Mouse (Mus musculus) frontal cortex, postnatal 36 days (tissue): ENCODE measurements around the gene Nicn1.
"Not testable (repeated sequence)": the region's sequence is repeated elsewhere in the genome, so short reads cannot be mapped to it uniquely, and the experiment has no call there.

Experiments used
- DNase-seq, 2 experiments: peaks; one replicate each; pipeline ENCODE4 v3.0.0; 2022; ENCODE audit warnings: low spot score in 2 of 2

Nicn1 gene

GRCm38 (mm10) chr9:108278697-108279450, 11.4 kb upstream of the Nicn1 start:
- no peak for DNase-seq

GRCm38 (mm10) chr9:108280071-108280828, 10.0 kb upstream of the Nicn1 start:
- DNase-seq, result no peak

GRCm38 (mm10) chr9:108284410-108284809, 5.8 kb upstream of the Nicn1 start:
- peak; percentile 45 to 81 for DNase-seq

DNA sequence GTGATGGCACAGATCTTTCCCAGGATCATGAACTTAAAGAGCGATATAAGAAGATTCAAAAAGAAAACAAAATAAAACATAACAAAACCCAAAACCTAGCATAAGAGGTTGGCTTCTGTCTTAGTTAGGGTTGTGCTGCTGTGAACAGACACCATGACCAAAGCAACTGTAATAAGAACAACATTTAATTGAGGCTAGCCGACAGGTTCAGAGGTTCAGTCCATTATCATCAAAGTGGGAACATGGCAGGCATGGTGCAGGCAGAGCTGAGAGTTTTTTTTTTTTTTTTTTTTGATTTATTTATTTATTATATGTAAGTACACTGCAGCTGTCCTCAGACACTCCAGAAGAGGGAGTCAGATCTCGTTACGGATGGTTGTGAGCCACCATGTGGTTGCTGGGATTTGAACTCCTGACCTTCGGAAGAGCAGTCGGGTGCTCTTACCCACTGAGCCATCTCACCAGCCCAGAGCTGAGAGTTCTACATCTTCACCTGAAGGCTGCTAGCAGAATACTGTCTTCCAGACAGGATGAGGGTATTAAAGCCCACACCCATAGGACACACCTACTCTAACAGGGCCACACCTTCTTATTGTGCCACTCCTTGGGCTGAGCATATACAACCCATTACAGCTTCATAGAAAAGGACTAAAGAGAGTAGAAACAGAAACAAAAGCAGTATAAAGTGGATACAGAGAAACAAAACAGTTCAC, 2.5 kb upstream of the Nicn1 start:
- not testable (repeated sequence) for DNase-seq

- DNase-seq, result no peak
Observed at GRCm38 (mm10) chr9:108289347-108289746, 882 bp upstream of the Nicn1 start.

- DNase-seq, result peak in 1 of 2 experiments; percentile 21
Observed at GRCm38 (mm10) chr9:108290773-108291172, 544 bp downstream of the Nicn1 start.

DNA sequence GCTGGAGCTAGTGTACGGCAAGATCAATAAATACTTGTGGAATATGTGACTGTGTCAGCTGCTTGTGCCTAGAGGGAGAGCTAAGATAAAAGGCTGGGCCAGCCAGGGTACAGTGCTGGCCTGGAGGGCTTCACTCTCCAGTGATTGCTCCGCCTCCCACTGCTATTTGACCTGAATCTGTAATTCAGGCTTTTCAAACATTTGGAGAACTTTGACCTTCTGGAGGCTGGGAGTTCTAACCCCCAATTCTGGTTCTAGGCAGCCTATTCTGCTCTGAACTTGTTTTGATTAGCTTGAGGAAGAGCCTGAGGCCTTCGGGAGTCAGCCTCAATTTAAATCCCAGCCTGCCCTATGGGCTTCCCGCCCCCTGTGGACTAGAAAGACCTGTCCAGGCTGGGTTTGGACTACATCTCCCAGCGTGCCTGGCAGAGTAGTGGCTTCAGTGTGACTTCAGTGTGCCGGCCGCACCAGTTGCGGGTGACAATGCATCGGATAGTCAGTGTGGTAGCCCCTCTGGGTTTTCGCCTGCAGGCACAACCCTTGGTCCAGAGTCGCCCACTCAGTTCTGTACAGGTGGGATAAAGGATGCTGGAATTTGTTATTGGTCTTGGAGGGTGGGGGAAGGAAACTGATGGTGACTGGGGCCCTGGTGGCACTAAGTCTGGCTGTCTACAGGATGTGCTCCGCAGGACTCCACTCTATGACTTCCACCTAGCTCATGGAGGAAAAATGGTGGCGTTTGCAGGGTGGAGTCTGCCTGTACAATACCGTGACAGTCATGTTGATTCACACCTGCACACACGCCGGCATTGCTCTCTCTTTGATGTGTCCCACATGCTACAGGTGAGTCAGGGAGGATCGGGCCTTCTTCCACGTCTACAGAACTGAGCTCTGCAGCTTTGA, 6.5 kb downstream of the Nicn1 start, which contains the start of gene Amt:
Gene Amt (plus strand): TSS at position 401 of the 903 bp plus-strand sequence.
- DNase-seq, result peak; percentile 6 to 45

- no peak for DNase-seq
Observed at GRCm38 (mm10) chr9:108301853-108302252, 11.6 kb downstream of the Nicn1 start.

- DNase-seq, result no peak
Observed at GRCm38 (mm10) chr9:108304716-108305115, 14.5 kb downstream of the Nicn1 start.

DNA sequence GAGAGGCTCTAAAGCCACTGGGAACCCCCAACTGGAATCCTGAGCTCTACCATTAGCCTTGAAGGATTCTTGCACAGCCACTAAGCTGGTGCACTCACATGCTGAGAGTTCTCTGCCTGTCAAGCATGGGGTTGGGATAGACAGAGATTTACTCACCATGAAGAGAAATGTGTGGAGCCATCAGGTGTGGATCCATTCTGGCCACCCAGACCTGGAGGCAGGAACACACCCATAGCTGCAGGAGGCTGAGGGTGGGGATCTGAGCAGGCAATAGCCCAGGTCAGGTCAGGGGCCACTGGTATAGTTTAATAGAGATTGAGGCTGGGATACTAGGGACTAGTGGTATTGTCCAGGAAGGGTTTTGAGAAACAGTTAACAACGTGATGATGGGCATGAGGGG, 14.9 kb downstream of the Nicn1 start:
- no peak for DNase-seq

DNA sequence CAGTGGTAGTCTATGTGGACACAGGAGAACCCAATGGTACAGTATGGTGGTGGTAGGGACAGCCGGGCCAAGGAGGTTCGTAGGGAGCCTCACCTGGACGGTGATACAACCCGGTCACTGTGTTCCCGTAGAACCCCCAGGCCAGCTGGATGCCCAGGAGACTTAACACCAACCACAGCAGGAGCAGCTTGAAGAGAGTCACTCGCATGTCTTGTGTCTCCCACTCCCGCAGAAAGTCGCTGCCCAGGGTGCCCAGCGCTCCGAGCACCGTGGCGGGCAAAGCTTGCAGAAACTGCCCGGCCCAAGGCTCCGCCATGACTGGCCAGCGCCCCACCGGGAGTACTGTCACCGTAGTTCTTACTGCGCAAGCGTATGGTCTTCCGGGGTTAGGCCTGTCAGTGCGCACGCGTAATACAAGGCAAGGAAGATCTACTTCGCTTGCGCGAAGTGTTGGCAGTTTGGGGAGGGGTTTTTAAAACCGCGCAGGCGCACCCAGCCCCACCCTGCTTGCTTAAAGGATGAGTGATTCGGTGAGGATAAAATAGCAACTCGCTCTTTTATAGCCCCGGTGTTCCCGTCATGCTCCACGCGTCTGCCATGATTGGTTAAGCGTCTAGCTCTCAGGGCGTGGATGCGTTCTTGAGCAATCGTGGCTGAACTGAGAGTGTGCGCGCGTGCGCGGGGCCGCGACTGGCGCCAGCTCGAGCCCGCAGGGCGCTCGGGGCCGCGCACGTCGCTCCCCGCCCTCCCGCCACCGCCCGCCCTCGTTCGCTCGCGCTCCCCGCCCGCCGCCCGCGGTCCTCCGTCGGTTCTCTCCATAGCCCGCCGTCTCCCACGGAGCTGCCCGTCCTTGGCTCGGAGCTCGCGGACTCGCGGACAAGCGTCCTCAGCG, 15.6 kb downstream of the Nicn1 start, which contains the start of the genes Rhoa and Tcta:
Gene Rhoa (plus strand): TSS at position 501 of the 892 bp plus-strand sequence.
Gene Tcta (minus strand): TSS at position 532 of the 892 bp plus-strand sequence.
- DNase-seq, result peak; percentile 99 to 100

GRCm38 (mm10) chr9:108306571-108306980, 16.3 kb downstream of the Nicn1 start:
- DNase-seq, result no peak

DNA sequence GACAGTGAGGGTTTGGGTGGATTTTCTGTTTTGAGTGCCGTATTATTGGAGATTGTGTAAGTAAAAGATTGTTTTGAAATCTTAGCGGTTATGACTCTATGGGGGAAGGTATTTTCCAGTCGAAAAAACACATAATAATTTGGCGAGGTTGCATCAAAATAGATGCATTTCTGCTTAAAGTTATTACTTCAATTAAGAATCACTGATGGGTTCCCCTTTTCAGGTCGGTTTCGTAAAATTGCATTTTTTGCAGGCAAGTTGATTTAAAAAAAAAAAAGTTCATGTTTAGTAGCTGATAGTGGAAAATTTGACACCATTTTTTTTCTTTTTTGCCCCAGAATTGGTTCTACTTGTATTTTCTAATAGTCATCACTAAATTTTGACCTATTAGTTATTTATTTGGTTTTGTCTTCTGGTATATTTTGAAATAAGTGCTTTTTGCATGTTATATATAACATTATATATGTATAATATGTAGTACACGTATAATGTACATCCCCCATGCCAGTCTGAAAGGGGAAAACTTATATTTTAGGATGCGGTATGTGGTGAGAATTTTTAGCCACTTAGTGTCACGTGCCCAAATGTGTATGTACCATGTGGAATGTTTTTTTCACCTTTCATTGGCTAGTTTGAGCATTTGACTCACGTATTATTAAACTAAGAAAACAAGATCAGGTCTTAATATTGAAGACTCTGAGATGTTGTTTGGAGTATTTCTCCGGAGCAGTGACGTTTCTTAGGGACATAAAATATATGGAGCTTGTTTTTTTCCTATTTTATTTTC, 17.0 kb downstream of the Nicn1 start:
- no peak for DNase-seq

- no peak for DNase-seq
Observed at GRCm38 (mm10) chr9:108308141-108308540, 17.9 kb downstream of the Nicn1 start.

DNA sequence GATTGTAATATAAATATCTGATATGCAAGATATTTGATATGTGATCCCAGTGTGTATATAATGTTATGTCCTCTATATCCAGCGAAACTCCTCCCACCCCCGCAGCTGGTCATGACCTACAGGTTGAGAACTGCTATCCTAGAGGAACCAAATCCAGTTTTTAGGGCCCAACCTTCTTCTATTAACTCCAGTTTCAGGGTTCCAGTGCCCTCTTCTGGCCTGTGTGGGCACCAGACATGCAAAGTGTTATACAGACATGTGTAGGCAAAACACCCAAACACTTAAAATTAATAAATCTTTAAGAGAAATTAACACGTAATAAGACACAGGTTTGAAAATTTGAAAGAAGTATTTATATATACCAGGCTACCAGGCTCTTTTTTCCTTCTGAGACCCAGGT, 27.3 kb downstream of the Nicn1 start:
- DNase-seq, result no peak

DNA sequence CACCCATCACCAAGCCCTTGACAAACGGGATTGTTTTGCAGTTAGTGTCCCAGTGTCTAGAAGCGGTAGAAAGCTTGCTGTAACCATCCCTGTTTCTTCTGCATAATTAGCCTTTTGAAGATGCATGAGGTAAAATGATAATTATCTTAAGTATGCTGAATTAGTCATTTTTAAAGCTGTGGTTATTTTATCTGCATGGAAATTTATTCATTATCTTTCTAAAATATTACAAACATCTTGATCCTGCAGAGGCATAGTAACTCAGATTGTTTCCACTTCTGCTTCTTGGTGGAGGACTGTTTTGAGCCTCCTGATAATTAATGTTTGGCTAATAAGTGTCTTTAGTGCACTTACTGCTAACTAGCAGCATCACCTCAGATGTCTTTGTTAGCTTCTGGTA, 28.2 kb downstream of the Nicn1 start:
- no peak for DNase-seq

- DNase-seq, result not testable (repeated sequence)
Observed at GRCm38 (mm10) chr9:108322054-108322453, 31.8 kb downstream of the Nicn1 start.

DNA sequence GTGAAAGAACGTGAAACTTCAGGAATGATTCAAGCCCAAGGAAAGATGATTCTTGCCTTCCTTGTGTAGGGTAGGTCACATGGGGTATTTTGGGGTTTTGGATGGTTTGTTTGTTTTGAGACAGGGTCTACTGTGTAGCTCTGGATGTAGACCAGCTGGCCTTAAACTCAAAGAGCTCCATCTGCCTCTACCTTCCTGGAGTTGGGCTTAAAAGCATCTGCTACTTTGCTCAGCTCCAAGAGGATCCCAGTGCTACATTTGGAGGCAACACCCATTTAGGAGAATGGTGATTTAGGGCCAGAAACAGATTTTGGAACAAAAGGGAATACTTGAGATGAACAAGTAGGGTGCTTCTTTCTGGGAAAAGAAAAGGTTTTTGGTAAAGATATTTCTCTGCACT, 34.6 kb downstream of the Nicn1 start:
- no peak for DNase-seq

GRCm38 (mm10) chr9:108325811-108326210, 35.6 kb downstream of the Nicn1 start:
- DNase-seq, result no peak
